Mouse (Mus musculus) intestine, embryonic 14.5 days (tissue): Measurements from ENCODE around the gene Fbxl22. TPM values are rescaled to one million over a fixed set of nuclear protein-coding genes. Genes with fewer than 3 reads are reported as not detected.
A peak's percentile ranks its signal among the peaks of the same experiment; 100 is the strongest.

Experiments used
- ATAC-seq: fragments of 200-750 bp; cut with Nextera tagmentation; replicated peaks from 2 replicates; pipeline ENCODE4 v1.8.0; 2017; ENCODE audit warnings: low read depth, moderate number of reproducible peaks, moderate TSS enrichment, moderate library complexity; ENCODE audit not compliant: low FRiP score, low TSS enrichment
- DNase-seq: peaks from one replicate; pipeline ENCODE4 v3.0.0-alpha.2; 2018; ENCODE audit warnings: low spot score
- H3K27ac ChIP-seq: fragments of 300-500 bp; sonication (generic); 2 replicates; pipeline ENCODE4 v1.5.1; 2014; ENCODE audit warnings: low read depth, mild to moderate bottlenecking, control low read depth
- H3K27me3 ChIP-seq: fragments of 300-500 bp; sonication (generic); replicated peaks from 2 replicates; pipeline ENCODE4 v1.6.1; 2014; ENCODE audit warnings: low read length, control low read depth; ENCODE audit not compliant: control insufficient read depth, insufficient read depth
- H3K36me3 ChIP-seq: fragments of 300-500 bp; sonication (generic); 2 replicates; pipeline ENCODE4 v1.6.1; 2014; ENCODE audit warnings: low read length, control low read depth; ENCODE audit not compliant: control insufficient read depth, insufficient read depth
- H3K4me1 ChIP-seq: fragments of 300-500 bp; sonication (generic); replicated peaks from 2 replicates; pipeline ENCODE4 v1.6.1; 2014; ENCODE audit warnings: low read length, control low read depth, mixed read lengths; ENCODE audit not compliant: control insufficient read depth, insufficient read depth
- H3K4me2 ChIP-seq: fragments of 300-500 bp; sonication (generic); 2 replicates; pipeline ENCODE4 v1.6.1; 2014; ENCODE audit warnings: low read length
- H3K4me3 ChIP-seq: fragments of 300-500 bp; sonication (generic); 2 replicates; pipeline ENCODE4 v1.5.1; 2014; ENCODE audit warnings: low read depth, low read length, control low read depth, mixed read lengths
- H3K9ac ChIP-seq: fragments of 300-500 bp; sonication (generic); 2 replicates; pipeline ENCODE4 v1.6.1; 2014; ENCODE audit warnings: mild to moderate bottlenecking, low read length
- H3K9me3 ChIP-seq: fragments of 300-500 bp; sonication (generic); 2 replicates; pipeline ENCODE4 v1.6.1; 2016; ENCODE audit warnings: low read length, control low read depth; ENCODE audit not compliant: control insufficient read depth
- WGBS: fragments of 180-500 bp; shearing (Covaris S2); extraction: QIAGEN DNeasy Blood & Tissue Kit; methylation state at CpG from one replicate; pipeline ENCODE4 v1.1.7; 2014; 5-methylcytosine and 5-hydroxymethylcytosine counted together
- polyA plus RNA-seq: library from polyadenylated mRNA; unstranded; fragments of >200 nt; fragmentation: Nextera tagmentation; extraction: Ambion mirVana; gene quantifications from 2 replicates; pipeline ENCODE4 v1.2.1, GENCODE M21; 2014

Gene Fbxl22
- polyA plus RNA-seq, 1 experiment from 2014 or later = 14.7 TPM

DNA sequence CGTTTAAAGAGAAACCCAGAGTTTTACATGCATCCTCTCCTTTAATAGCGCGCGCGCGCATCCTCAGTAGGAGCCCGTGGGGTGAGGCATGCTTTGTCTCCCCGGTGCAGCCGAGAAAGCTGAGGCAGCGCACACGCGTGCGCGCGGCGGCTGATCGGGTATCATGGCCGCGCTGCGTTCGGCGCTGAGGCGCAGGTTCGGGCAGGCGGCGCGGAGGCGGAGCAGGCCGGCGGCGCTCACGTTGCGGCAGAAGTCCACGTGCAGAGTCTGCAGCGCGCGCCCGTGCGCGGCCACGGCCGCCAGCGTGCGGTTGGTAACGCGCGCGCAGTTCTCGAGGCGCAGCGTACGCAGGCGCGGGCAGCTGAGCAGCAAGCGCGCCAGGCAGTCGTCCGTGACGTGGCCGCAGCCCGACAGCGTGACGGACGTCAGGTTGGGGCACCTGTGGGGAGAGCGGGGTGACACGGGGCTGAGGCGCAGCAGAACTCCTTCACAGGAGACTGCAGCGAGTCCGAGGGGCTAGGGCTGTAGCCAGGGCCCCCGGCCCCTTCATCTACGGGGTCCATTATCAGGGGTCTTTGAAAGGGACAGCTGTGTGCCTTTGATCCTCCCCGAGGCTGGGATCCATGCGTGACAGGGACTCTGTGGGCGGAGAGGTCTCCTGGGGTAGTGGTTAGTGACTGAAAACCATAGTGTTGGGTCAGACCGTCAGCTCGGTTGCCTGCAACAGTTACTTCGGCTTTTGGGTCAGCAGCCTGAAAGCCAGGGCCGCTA lies 2.6 kb downstream of the Fbxl22 start:
- WGBS = under 1% methylated on average over 74 of the region's 78 CpGs
- H3K9ac ChIP-seq = peak overlapping the region; percentile 79
- H3K36me3 ChIP-seq = peaks cover 46% of the 10 kb centered on the region
- DNase-seq = peak; percentile 90
- H3K4me2 ChIP-seq = peak overlapping the region; percentile 99
- H3K9me3 ChIP-seq = no peaks in the 10 kb centered on the region
- peak overlapping the region; percentile 98 for H3K27ac ChIP-seq
- peak overlapping the region; percentile 69 for H3K4me3 ChIP-seq
- peak; percentile 84 for ATAC-seq
- peaks cover 25% of the 10 kb centered on the region for H3K4me1 ChIP-seq
- H3K27me3 ChIP-seq = no peaks in the 10 kb centered on the region

DNA sequence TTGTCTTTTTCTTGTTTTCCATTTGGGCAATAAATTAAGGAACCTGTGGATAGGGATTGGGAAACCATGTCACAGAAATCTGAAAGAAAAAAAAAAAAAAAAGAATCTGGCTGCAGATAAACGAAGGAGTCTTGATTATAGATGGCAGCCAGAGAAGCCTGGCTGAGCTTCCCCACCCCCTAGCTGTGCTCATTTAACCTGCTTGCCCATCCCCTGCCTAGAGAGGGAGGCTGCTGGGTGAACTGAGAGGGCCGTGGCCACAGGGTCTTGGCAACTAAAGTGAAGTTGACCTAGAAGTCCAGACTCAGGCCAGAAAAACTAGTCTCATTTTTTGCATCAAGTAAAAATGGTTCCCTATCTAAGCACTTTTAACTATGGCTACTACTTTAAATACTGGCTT lies 3.4 kb downstream of the Fbxl22 start:
- Histone ChIP-seq H3K4me2 (peak overlapping the region; percentile 99), H3K9me3 (no peaks in the 10 kb centered on the region), H3K27ac (peak overlapping the region; percentile 98), H3K27me3 (no peaks in the 10 kb centered on the region), H3K4me1 (peaks cover 25% of the 10 kb centered on the region), H3K9ac (peak overlapping the region; percentile 79), H3K4me3 (peak overlapping the region; percentile 69), H3K36me3 (peaks cover 43% of the 10 kb centered on the region)
- ATAC-seq (no peak), DNase-seq (no peak)
- WGBS = 0% methylated on average over 2 of the region's 2 CpGs

DNA sequence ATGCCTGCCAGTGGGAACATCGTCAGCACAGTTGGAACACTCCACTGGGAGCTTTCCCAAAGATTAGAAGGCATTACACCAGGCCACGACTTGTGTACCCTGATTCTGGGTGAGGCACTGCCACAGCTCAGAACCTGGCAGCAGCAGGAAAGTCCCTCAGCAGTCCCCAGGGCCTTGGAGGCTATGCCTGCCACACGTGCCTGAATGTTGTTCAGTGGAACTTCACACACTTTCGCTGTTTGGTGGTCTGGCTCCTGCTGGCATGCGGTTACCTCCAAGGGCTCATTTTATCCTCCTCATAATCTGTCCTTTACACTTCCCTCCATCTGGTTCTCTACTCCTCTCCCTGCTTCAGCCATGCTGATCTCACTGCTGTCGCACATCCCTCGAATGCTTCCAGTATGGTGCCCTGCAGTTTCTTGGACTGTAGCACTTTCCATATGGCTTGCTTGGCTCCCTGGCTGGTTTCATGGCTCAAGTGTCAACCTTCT lies 4.0 kb downstream of the Fbxl22 start:
- Histone ChIP-seq H3K27ac (peak overlapping the region; percentile 98; the same call in 1 of the 2 replicates), H3K9ac (no peak overlapping the region), H3K4me3 (no peak overlapping the region), H3K9me3 (no peaks in the 10 kb centered on the region), H3K36me3 (peaks cover 45% of the 10 kb centered on the region), H3K4me1 (peaks cover 25% of the 10 kb centered on the region), H3K27me3 (no peaks in the 10 kb centered on the region), H3K4me2 (no peak overlapping the region; the same call in 1 of the 2 replicates)
- 82% methylated on average over 7 of the region's 7 CpGs for WGBS
- DNase-seq (no peak), ATAC-seq (no peak)

DNA sequence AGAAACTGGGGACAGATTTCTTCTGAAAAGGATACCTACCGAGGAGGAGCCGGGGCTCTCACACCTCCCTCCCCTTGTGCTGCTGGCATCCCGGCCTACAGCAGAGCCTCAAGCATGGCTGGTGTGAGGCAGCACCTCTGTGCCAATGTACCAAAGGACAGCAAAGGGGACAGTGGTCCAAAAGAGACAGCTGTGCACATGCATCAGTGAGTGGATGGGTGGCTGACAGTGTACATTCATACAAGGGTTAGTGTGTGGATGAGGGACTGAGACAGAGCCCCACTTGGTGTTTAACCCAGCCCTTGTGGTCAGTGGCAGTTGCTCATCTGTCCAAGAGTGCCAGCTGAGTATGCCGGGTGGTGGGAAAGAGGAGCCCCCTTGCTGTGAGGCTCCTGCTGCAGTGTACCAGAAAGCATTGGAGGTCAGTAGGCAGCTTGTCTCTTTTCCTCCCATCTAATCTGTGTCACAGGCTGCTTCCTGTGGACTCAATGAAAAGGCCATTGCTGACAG lies 5.4 kb downstream of the Fbxl22 start:
- Histone ChIP-seq H3K4me3 (no peak overlapping the region), H3K9me3 (no peaks in the 10 kb centered on the region), H3K27me3 (no peaks in the 10 kb centered on the region), H3K4me1 (peaks cover 15% of the 10 kb centered on the region), H3K4me2 (no peak overlapping the region), H3K27ac (no peak overlapping the region), H3K9ac (no peak overlapping the region), H3K36me3 (peaks cover 51% of the 10 kb centered on the region)
- ATAC-seq = no peak
- no peak for DNase-seq
- 77% methylated on average over 4 of the region's 4 CpGs for WGBS

DNA sequence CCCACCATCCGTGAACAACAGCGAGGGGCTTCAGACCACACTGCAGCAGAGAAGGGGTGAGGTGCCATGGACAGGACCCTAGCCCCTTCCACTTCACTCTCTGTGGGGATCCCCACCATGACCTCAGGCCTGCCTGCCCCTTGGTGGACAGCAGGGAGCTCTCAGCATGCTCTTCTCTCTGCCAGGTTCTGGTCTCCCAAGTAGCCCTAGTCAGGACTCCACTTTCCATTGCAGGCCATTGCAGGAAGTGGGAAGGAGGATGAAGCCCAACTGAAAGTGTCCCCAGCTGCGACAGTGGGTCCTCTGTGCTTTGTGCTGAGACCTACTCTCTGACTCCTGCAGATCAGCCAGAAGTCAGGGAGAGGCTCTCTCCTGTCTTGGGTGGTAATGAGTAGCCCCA lies 6.7 kb downstream of the Fbxl22 start:
- 89% methylated on average over 3 of the region's 3 CpGs for WGBS
- Histone ChIP-seq H3K4me3 (no peak overlapping the region), H3K9me3 (no peaks in the 10 kb centered on the region), H3K27me3 (no peaks in the 10 kb centered on the region), H3K4me2 (no peak overlapping the region), H3K4me1 (peaks cover 8% of the 10 kb centered on the region), H3K9ac (no peak overlapping the region), H3K27ac (no peak overlapping the region), H3K36me3 (peaks cover 54% of the 10 kb centered on the region)
- DNase-seq = no peak
- ATAC-seq = no peak

DNA sequence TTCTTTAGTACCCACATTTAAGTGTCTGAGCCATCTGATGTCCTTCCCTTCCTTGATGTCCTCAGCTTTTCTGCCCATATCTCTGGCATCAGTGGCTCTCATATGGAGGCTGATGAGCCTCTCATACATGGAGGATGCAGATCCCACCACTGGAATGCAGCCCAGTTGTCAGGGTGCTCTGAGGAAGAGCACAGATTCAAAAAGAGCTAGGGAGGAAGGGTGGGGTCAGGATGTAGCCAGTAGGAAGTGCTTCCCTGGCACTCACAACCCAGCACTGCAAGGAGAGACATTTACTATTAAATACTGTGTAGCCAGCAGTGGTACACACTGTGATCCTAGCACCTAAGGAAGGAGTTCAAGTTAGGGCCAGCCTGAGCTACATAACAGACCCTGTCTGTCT lies 8.0 kb downstream of the Fbxl22 start:
- no peak overlapping the region for H3K27ac ChIP-seq
- no peak for ATAC-seq

DNA sequence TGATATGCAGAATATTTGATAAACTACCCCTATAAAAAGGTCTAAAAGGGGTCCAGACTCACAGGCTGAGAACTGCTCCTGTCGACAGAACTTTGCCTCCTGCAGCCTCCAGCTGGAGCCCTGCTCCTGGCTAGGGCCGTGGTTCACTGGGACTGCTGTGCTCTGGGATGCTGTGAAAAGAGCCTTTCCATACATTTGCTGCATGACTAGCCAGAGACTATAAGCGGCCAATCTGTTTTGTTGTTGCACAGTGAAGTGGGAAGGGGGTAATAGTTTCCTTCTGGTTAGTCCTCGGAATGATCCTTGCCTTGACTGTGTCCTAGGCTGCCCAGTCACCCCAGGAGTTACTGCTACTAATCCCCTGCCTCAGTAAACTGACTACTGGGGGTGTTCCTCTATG lies 8.4 kb downstream of the Fbxl22 start:
- H3K36me3 ChIP-seq = peaks cover 70% of the 10 kb centered on the region

More for the DNA sequence above, 8.0 kb downstream of the Fbxl22 start:
- Histone ChIP-seq H3K9ac (no peak overlapping the region), H3K4me1 (peaks cover 8% of the 10 kb centered on the region), H3K4me3 (no peak overlapping the region), H3K36me3 (peaks cover 66% of the 10 kb centered on the region), H3K9me3 (no peaks in the 10 kb centered on the region), H3K27me3 (no peaks in the 10 kb centered on the region), H3K4me2 (no peak overlapping the region)
- DNase-seq = no peak

DNA sequence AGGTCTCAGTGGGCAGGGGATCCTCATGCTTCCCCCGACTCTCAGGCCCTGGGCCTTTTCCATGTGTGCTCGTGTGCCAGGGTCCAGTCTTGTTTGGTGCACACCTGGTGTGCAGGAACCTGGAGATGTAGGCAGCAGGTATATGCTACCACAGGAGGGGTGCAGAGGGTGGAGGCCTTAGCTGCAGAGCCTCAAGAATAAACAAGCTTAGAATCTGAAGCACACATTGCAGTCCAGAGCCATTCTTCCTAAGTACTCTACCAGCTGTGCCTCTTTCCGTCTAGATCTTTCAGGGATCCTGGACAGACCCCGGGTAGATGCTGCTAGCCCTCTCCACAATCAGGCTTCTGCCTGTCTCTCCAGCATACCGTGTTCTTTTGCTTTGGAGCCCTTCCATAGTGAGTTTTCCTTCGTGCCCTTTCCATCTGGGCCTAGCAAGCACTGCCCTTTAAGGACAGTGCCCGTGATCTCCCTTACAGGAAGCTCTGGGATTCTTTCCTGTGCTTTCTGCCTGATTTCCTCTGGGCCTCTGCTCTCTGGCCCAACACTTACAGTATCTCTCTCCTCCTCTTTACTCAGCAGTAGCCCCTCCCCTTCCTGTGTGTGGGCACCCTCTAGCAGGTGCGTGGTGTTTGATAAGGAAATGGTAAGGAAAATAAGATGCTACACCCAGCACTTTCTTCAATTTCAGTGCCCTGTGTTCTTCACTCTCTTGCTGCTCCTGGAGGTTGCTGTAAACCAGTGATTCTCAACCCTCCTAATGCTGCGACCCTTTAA lies 9.1 kb downstream of the Fbxl22 start:
- ATAC-seq = no peak

More for the DNA sequence above, 8.4 kb downstream of the Fbxl22 start:
- no peak for DNase-seq
- Histone ChIP-seq H3K4me3 (no peak overlapping the region), H3K9me3 (no peaks in the 10 kb centered on the region), H3K9ac (no peak overlapping the region), H3K27ac (no peak overlapping the region), H3K4me2 (no peak overlapping the region), H3K4me1 (peaks cover 7% of the 10 kb centered on the region), H3K27me3 (no peaks in the 10 kb centered on the region)
- 81% methylated on average over 4 of the region's 4 CpGs for WGBS
- ATAC-seq = no peak

More for the DNA sequence above, 9.1 kb downstream of the Fbxl22 start:
- DNase-seq = no peak
- Histone ChIP-seq H3K4me3 (no peak overlapping the region), H3K27ac (no peak overlapping the region), H3K27me3 (no peaks in the 10 kb centered on the region), H3K36me3 (peaks cover 77% of the 10 kb centered on the region), H3K9me3 (no peaks in the 10 kb centered on the region), H3K4me2 (no peak overlapping the region), H3K9ac (no peak overlapping the region), H3K4me1 (no peaks in the 10 kb centered on the region; the same call in 1 of the 2 replicates)
- 71% methylated on average over 9 of the region's 9 CpGs for WGBS
